Mouse (Mus musculus) erythroblast, embryonic 14.5 days (primary cell): ENCODE measurements at regions not wholly inside any gene's neighbourhood (a gene's known extent, or its start where the extent isn't known, plus 50 kb on each side); places are given as distances from the start of the nearest gene placed in this dataset.

ENCODE experiments used
- GATA1 ChIP-seq: IDR thresholded peaks from 2 replicates; pipeline ENCODE4 v1.6.1; 2012; ENCODE audit warnings: low read length, inconsistent platforms, mixed read lengths
- TAL1 ChIP-seq: IDR thresholded peaks from 3 replicates; pipeline ENCODE4 v1.6.1; 2012; ENCODE audit warnings: low read length, inconsistent platforms, mixed read lengths

GRCm38 (mm10) chr4:153157572-153157971, 325.0 kb downstream of the Ajap1 start:
- no peak for TF ChIP-seq TAL1
- TF ChIP-seq GATA1 = no peak
